Mouse (Mus musculus) frontal cortex, postnatal 36 days (tissue): ENCODE results near the gene Rpl27a.

ENCODE experiments used
- DNase-seq, 2 experiments: peaks; one replicate each; pipeline ENCODE4 v3.0.0; 2022; ENCODE audit warnings: low spot score in 2 of 2

The Rpl27a gene

GRCm38 (mm10) chr7:109563775-109564362 is 44.9 kb downstream of the Rpl27a start:
- DNase-seq: no peak

DNA sequence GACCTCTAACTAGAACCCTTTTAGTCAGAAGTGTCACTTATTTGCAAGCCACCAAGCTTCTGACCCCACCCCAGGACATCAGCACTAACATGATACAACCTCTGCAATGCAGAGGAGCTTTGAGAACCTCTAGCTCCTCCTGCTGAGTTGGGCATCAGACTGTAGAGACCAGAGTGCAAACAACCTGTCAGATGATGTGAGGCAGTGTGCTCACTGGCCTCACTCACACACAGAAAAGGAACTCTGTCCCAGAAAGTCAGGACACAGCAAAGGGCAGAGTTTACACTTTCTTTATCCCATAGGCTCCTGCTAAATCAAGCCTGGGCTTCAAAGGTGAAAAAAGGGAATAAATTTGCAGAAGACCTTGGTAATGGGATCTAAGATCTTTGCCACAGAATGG is 47.4 kb downstream of the Rpl27a start:
- no peak for DNase-seq

GRCm38 (mm10) chr7:109566841-109567768 is 48.2 kb downstream of the Rpl27a start:
- no peak for DNase-seq

DNA sequence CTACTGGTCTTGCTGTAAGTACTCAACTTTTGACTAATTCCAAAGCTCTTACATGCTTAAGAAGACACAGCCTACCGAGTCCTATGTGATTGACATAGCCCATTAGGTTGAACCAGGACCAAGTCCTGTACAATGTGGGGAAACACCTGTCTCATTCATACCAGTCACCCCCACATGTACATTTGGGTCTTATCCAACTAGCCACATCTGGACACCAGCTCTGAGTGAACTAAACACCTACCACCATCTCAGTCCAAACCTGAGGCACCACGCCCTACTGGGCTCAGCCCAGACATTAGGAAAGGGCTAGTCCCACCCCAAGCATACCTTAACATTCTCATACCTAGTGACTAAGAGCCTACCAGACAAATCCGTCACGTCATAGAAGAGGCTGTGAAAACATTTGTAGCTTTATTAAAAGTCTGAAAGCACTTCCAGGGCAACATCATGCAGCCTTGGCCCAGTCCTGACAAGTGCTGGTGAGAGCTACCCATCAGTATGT is 49.5 kb downstream of the Rpl27a start:
- DNase-seq: no peak
